Mouse (Mus musculus) spleen, adult 2 months (tissue): ENCODE data around the gene Bcl2.

Experiments used
- CTCF ChIP-seq: fragments of 200-500 bp; IDR thresholded peaks from 2 replicates; pipeline ENCODE4 v1.5.1; 2011; ENCODE audit warnings: mild to moderate bottlenecking, inconsistent platforms; ENCODE audit not compliant: insufficient read depth, insufficient read length, insufficient replicate concordance; ENCODE audit errors: extremely low read depth
- POLR2A ChIP-seq: fragments of 200-500 bp; IDR thresholded peaks from 2 replicates; pipeline ENCODE4 v1.6.1; 2011; ENCODE audit warnings: low read depth, low read length, inconsistent platforms

DNA sequence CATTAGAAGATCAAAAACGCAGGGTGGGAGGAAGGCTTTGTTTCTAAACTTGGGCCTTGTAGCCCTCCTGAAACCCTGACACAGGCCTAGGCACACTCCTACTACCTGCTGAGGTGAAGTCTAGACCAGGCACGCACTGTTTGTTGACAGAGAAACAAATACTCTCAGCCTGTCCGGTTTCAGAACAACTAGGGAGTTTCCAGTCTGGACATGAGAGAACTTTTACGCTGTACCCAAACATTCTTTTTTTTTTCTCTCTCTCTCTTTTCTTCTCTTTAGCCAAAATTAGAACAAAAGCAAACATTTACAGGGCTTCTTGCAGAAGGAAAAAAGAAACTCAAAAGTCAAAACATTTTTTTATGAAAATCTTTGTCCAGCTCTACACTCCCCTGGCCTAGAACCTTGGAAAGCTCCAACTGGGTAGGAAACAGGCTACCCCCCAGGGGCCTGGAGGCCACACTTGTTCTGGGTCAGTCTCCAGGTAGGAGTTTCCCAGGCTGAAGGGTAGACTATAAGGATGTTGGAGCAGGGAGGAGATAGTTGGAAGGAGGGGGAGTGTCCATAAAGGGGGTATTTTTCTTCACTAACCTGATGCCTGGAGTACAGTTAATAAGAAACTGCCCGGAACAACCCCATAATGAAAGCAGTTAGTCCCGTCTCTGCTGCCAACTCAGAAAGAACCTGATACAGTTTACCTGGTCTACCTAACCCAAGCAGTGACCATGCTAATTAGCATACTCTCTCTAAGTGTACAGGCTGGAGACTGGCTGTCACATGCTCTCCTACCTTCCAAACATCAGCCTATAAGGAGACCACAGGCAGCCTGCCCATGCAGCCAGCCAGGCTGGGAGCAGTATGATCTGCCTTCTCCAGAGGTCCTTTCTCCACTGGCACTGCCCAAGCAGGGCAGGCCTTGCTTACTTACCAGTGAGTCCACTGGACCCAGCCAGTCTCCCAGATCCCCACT lies 147.7 kb downstream of the Bcl2 start:
- TF ChIP-seq CTCF, result no peak
- no peak for TF ChIP-seq POLR2A
